Mouse (Mus musculus) right cerebral cortex, adult 2 months (tissue): ENCODE data around the gene Faf1.
"Not testable (repeated sequence)": the region's sequence is repeated elsewhere in the genome, so short reads cannot be mapped to it uniquely, and the experiment has no call there.

Source experiments
- DNase-seq, 2 experiments: peaks; one replicate each; pipeline ENCODE4 v3.0.0; 2021 to 2022; ENCODE audit warnings: low spot score in 2 of 2

Gene Faf1

GRCm38 (mm10) chr4:109665101-109665981, 11.0 kb upstream of the Faf1 start:
- peak; percentile 5 to 39 for DNase-seq

GRCm38 (mm10) chr4:109665982-109666460, 10.4 kb upstream of the Faf1 start:
- peak; percentile 25 to 38 for DNase-seq

DNA sequence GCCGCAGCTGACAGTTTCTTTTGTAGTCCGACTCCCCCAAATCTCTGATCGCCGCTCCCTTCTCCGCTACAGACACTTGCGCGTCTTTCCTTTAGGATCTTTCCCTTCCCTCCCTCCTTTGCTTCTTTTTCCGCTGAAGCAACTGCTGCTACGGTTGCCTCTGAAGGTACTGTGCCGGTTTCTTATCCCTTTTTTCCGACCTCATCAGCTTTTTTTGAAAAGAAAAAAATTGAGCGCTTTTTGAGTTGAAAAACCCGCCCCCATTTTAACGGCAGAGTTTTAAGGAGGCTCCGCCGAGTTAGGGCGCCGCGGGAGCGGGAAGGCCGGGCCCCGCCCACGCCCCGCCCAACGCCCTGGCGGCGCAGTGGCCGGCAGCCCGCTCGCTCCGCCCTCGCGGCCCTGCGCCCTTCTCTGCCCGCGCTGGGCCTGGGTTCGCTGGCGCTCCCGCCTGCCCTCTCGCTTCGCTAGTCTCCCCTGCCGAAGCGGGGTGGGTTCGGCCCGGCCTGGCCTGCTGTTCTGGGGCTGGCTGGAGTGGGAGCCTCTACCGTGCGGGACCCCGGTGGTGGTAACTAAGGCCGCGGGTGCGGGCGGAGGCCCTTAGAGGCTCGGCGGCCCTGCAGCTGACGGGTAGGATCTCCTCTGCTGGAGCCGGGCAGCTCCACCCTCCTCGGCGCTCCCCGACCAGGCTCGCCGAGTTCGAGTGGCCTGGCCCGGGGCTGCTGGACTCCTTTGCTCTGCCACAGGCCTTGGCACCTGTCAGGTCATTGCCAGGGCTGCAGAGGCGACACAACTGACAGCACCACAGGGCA, 9.7 kb upstream of the Faf1 start, which contains the start of gene Cdkn2c:
TSS of gene Cdkn2c (minus strand) at position 729 of the 809 bp plus-strand sequence.
- DNase-seq: peak; percentile 47 to 76

DNA sequence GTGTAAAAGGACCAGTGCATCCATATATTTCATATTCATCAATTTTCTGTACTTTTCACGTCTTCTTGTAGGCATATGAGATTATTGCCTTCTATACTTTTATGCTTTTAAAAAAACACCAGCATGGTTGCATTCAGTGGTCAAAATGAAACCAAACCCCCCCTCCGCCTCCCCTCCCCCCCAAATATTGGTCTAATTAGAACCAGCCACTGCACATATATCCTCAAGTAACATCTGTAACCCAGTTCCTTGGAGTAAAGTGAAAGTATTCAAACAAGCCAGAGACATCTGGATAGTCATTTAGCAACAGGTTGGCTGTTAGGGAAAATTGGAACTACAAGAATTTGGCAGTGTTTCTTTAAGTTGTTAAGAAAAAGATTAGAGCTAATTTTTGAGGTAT, 8.9 kb upstream of the Faf1 start:
- no peak for DNase-seq

DNA sequence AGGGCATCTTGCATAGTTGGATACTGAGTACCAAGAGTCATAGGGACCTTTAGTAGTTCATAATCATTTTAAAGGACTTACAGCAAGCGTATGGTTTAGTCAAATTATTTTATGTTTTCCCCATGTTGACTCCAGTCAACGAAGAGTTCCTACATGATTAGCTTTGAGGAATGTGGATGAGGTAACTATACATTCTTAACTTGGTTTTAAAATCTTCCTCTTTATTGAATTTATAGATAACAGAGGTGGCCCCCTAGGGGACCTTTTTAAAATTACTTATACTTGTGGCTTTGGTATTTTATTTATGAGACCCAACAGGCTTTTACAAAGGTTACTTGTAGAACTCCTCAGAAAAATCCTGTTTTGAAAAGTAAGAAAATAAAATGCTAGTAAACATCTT, 6.2 kb upstream of the Faf1 start:
- DNase-seq: no peak

- no peak for DNase-seq
Observed at GRCm38 (mm10) chr4:109671941-109672340, 4.4 kb upstream of the Faf1 start.

GRCm38 (mm10) chr4:109674097-109674496, 2.3 kb upstream of the Faf1 start:
- DNase-seq: no peak

GRCm38 (mm10) chr4:109677221-109677620, 833 bp downstream of the Faf1 start:
- no peak for DNase-seq

DNA sequence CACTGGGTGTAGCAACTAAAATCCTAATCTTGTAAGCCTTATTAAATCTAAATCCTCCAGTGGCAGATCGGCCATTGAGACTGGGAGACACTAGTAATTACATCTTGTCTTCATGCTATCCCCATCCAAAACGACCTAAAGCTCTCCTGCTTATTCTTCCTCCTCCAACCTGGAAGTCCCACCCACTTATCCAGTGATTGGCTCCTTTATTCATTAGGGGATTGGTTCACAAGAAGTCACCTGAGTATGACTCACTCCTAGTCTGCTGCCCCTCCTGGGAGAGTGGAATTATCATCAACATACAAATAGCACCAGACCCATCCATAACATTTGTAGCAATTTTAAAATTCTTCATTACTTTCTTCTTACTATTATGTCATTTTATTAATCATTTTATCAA, 7.2 kb downstream of the Faf1 start:
- no peak for DNase-seq

DNA sequence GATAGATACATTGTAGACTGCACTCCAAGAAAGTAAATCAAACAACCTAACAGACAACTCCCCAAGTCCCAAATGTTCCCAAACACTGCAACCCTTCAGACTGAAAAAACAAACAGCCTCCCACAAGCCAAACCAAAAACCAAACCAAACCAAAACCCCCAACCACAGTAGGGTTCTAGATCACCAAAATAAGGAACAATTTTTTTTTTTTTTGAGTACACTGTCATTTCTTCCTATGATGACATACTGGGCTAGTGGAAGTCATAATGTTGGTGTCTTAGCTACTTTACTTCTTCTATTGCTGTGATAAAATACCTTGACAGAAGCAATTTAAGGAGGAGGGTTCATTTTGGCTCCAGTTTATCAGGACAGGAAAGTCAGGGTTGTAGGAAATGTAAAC, 16.3 kb downstream of the Faf1 start:
- DNase-seq: no peak

- not testable (repeated sequence) for DNase-seq
Observed at GRCm38 (mm10) chr4:109700727-109701126, 24.3 kb downstream of the Faf1 start.

GRCm38 (mm10) chr4:109703568-109703967, 27.2 kb downstream of the Faf1 start:
- DNase-seq: no peak

DNA sequence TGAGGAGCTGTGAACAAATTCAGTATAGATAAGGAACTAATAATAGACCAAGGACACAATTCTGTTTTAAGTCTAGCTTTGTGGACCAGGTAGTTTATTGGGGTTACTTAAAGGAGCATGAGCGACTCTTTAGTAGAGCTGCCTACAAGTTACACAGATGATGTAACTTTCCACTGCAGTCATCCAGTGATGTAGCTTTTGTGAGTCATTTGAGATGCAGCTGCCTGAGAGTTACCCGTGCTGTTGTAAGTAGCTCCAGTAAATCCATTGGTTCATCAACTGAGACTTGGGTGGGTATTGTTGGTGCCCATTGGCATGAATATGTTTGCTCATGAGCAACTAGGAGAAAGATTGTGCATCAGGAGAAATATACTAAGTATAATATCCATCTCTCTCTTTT, 29.0 kb downstream of the Faf1 start:
- DNase-seq: no peak

DNA sequence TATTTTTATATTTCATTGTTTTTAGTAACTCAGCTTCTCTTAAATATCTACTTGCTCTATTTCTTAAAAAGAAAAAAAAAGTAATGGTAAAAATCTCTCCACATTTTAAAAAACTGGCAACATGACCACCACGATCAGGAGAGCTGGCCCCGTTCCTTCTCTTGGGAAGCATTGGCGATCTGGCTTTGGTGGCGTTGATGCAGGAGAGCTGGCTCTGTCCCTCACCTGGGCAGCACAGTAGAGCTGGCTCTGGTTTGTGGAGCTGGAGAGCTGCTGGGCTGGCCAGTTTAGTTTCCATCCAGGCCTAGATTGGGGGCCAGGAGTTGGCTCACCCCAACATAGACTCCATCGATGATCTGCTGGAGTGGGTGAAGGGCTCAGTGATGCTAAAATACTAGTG, 42.9 kb downstream of the Faf1 start:
- no peak for DNase-seq

DNA sequence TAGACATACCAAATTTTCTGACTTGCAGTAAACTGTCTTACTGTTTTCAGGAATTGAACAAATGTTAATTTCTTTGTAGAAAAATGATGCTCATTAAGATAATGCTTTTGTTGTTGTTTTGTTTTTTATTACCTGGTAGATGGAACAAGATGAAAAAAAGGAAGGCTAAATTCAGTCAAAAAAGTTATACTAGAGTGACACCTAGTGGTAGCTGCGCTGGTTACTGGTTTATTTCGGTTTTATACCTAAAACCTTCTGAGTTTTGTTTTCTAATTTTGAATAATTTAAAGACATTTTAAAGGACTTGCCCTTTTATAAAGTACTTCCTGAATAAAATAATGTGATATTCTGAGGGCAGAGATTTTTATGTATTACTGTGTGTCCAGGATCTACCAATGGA, 52.9 kb downstream of the Faf1 start:
- peak; percentile 47 to 49 for DNase-seq

DNA sequence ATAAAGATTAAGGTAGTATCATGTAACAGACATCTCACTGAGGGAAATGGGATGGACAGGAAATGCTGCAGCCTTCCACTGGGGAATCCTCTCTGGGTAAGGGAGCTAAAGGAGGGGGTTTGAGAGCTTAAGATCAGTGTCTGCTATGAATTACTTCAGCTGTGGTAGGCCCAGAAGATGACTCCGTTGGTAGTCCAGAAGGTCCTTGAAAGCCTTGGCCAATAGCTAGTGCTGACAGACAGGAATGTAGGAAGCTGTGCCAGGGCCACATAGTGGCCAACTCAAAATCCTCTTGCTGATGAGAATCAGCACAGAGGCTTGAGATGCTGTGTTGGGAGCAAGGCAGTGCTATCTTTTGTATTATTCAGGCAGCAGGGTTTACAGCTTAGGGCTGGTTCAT, 59.4 kb downstream of the Faf1 start:
- no peak for DNase-seq

DNA sequence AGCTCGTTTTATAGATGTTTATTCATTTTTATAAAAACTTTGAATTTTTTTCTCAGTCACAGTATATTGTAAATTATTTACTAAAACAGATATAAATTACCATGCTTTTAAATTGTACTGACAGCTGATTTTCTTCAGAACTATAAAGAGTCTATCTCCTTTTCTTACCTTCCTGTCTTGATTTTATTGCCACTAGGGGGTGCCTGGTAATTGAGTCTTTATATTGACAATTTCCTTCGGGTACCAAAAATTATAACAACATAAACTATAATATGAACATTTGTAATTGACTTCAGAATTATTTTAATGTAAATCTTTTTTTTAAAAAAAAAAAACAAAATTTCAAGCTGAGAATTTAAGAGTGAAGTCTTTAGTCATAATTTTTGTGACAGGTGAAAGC, 67.6 kb downstream of the Faf1 start:
- no peak for DNase-seq

DNA sequence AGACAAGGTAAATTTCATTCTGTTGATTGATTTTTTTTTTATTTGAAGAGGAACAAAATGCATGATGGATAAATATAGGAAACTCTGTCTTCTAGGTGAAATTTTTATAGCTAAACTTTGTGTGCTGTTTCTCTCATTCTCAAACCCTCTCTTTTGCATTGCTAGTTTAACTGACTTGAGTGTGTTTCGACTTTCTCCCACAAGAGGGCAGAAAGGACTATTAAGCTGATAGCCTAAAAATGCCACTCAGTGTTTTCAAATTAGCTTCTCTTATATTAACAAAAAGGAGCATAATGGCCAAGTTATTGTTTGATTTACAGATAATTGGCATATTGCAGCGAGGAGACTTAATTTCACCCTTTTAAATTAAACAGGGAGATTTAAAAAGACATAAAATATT, 82.6 kb downstream of the Faf1 start:
- peak; percentile 41 to 54 for DNase-seq

DNA sequence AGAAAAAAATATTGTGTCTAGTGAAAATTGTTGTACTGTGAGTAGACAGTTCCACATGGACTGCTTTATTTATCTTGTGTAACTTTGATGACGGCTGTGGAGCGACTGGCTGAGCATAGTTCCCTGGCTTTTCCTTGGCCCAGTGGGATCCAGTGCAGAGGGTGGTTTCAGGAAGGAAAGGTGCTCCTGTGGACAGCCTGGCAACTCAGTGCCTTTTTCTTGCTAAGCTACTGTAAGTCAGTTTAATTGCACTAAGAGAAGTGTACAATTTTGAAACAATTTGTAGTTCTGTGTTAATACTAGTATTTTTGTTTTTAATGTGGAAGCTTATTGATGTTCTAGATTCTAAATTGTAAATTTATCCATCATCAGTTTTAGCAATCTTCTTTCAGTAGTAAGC, 83.5 kb downstream of the Faf1 start:
- DNase-seq: no peak

GRCm38 (mm10) chr4:109760501-109760900, 84.1 kb downstream of the Faf1 start:
- no peak for DNase-seq

DNA sequence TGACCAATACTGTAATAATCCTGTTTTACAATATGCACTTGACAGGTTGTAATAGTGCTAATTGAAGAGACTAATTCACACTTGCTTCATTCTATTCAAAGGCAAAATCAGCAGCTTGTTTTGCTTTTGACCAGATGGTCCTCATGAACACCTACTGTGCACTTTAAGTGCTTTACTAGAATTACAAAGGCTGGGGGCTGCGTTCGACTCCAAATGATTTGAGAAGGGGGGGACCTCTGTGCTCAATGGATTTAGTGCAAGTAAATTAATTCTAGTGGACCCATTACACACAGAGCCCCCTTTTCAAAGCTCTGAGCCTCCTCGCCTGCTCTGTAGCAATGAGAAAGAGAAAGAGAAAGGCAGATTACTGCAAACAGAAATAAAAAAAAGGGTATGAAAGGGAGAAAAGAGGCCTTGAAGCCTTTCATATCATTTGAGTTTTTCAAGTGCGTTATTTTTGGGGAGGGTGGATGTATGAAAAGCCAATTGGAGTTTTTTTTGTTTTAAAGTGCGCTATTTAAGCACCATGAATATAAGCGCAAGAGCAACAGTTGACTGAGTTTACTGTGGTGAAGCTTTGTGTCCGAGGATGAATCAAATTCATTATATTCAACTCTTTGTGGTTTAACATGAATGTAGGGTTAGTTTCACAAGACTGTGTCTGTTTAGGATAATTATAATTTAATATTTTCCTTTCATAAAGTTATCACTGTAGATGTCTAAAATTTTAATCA, 86.5 kb downstream of the Faf1 start:
- no peak for DNase-seq

DNA sequence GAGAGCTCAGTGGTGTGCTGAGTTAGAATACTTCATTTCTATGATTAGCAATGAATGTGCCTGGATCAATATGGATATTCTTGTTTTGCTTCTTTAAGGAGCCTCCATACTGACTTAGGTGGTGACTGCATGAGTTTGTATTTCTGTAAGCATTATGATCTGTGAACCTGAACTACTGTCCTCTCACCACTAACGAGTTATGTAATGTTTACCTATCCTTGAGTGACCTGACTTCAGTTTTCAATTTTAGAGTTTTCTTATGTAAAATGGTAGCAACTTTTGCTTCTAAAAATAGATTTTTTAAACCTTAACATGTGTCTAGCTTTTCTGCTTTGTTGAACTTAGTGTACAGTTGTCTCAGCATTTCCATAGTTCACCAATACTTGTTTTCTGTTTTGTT, 92.7 kb downstream of the Faf1 start:
- DNase-seq: no peak
